Mouse (Mus musculus): ENCODE measurements around the gene Srebf2.

Srebf2 gene

GRCm38 (mm10) chr15:82202086-82202485, 55.1 kb downstream of the Srebf2 start:
- no peak for TF ChIP-seq NANOG (IDR thresholded peaks at IDR 0.05; ENCODE audit: borderline replicate concordance, low read length)
- no peak for TF ChIP-seq POU5F1 (IDR thresholded peaks at IDR 0.05; ENCODE audit: borderline replicate concordance, low read length)
- TF ChIP-seq CTCF (conservative IDR thresholded peaks at IDR 0.05; ENCODE audit: low read length) = no peak
- Histone ChIP-seq H3K4me3 (replicated peaks; ENCODE audit: low read length) (no peak overlapping the region), H3K9me3 (ENCODE audit: low read length) (no peaks in the 10 kb centered on the region), H3K36me3 (ENCODE audit: insufficient read depth, low read length) (peaks cover 96% of the 10 kb centered on the region), H3K4me1 (replicated peaks; ENCODE audit: low read depth, low read length) (peaks cover 87% of the 10 kb centered on the region), H3K27me3 (ENCODE audit: insufficient read depth, low read length) (peaks cover 7% of the 10 kb centered on the region)

DNA sequence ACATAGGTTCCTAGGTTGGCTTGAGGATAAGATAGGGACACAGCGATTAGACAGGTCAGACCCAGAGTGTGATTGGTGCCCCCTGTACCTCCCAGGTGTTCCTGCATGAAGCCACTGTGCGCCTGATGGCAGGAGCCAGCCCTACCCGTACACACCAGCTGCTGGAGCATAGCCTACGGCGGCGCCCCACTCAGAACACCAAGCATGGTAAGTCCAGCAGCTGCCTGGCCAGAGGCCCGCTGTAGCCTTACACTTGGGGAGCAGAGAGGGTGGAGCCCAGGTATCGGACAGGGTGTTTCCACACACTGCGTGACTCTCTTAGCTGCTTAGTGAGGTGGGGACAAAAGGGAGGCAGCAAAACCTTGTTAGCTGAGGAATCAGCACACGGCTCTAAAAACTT, 56.1 kb downstream of the Srebf2 start:
- TF ChIP-seq NANOG (IDR thresholded peaks at IDR 0.05; ENCODE audit: borderline replicate concordance, low read length) (no peak), POU5F1 (IDR thresholded peaks at IDR 0.05; ENCODE audit: borderline replicate concordance, low read length) (no peak), CTCF (conservative IDR thresholded peaks at IDR 0.05; ENCODE audit: low read length) (no peak)
- Histone ChIP-seq H3K27me3 (ENCODE audit: insufficient read depth, low read length) (peaks cover 17% of the 10 kb centered on the region), H3K9me3 (ENCODE audit: low read length) (no peaks in the 10 kb centered on the region), H3K36me3 (ENCODE audit: insufficient read depth, low read length) (peaks cover 86% of the 10 kb centered on the region), H3K4me1 (replicated peaks; ENCODE audit: low read depth, low read length) (peaks cover 85% of the 10 kb centered on the region), H3K4me3 (replicated peaks; ENCODE audit: low read length) (no peak overlapping the region)

- no peak overlapping the region for H3K4me3 ChIP-seq (replicated peaks; ENCODE audit: low read length)
- peaks cover 83% of the 10 kb centered on the region for H3K4me1 ChIP-seq (replicated peaks; ENCODE audit: low read depth, low read length)
- no peaks in the 10 kb centered on the region for H3K9me3 ChIP-seq (ENCODE audit: low read length)
- H3K36me3 ChIP-seq (ENCODE audit: insufficient read depth, low read length) = peaks cover 79% of the 10 kb centered on the region
- H3K27me3 ChIP-seq (ENCODE audit: insufficient read depth, low read length) = peaks cover 24% of the 10 kb centered on the region
- TF ChIP-seq CTCF (conservative IDR thresholded peaks at IDR 0.05; ENCODE audit: low read length) (no peak), POU5F1 (IDR thresholded peaks at IDR 0.05; ENCODE audit: borderline replicate concordance, low read length) (no peak), NANOG (IDR thresholded peaks at IDR 0.05; ENCODE audit: borderline replicate concordance, low read length) (no peak)
These were observed 56.8 kb downstream of the Srebf2 start for GRCm38 (mm10) chr15:82203611-82204351.

- no peak for TF ChIP-seq CTCF (conservative IDR thresholded peaks at IDR 0.05; ENCODE audit: low read length)
- no peak for TF ChIP-seq POU5F1 (IDR thresholded peaks at IDR 0.05; ENCODE audit: borderline replicate concordance, low read length)
- TF ChIP-seq NANOG (IDR thresholded peaks at IDR 0.05; ENCODE audit: borderline replicate concordance, low read length) = no peak
- Histone ChIP-seq H3K4me1 (replicated peaks; ENCODE audit: low read depth, low read length) (peaks cover 73% of the 10 kb centered on the region), H3K4me3 (replicated peaks; ENCODE audit: low read length) (no peak overlapping the region), H3K27me3 (ENCODE audit: insufficient read depth, low read length) (peaks cover 35% of the 10 kb centered on the region), H3K9me3 (ENCODE audit: low read length) (no peaks in the 10 kb centered on the region), H3K36me3 (ENCODE audit: insufficient read depth, low read length) (peaks cover 68% of the 10 kb centered on the region)
These were observed 57.8 kb downstream of the Srebf2 start for GRCm38 (mm10) chr15:82204680-82205371.

GRCm38 (mm10) chr15:82206365-82207104, 59.6 kb downstream of the Srebf2 start:
- H3K4me1 ChIP-seq (replicated peaks; ENCODE audit: low read depth, low read length) = peaks cover 81% of the 10 kb centered on the region
- H3K36me3 ChIP-seq (ENCODE audit: insufficient read depth, low read length) = peaks cover 59% of the 10 kb centered on the region
- TF ChIP-seq CTCF (conservative IDR thresholded peaks at IDR 0.05; ENCODE audit: low read length) = no peak
- TF ChIP-seq NANOG (IDR thresholded peaks at IDR 0.05; ENCODE audit: borderline replicate concordance, low read length) = no peak
- no peak for TF ChIP-seq POU5F1 (IDR thresholded peaks at IDR 0.05; ENCODE audit: borderline replicate concordance, low read length)
- peak overlapping the region; percentile 75 for H3K4me3 ChIP-seq (replicated peaks; ENCODE audit: low read length)
- H3K27me3 ChIP-seq (ENCODE audit: insufficient read depth, low read length) = peaks cover 51% of the 10 kb centered on the region
- H3K9me3 ChIP-seq (ENCODE audit: low read length) = no peaks in the 10 kb centered on the region

DNA sequence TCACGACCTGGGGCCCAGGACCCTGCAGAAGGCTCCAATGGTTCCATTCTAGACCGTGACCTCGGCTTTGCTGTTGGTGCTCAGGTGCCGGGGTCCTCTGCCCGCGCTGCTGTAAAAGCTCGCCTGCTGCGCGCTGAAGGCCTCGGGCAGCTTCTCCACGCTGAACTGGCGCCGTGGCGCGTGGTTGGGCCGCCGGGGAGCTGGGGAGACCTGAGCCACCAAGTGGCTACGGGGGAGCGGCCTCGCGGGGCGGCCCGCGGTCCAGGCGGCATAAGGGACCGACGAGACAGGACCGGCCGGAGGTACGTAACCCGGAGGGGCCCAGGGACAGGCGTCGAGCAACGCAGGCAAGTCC, 60.1 kb downstream of the Srebf2 start:
- TF ChIP-seq POU5F1 (IDR thresholded peaks at IDR 0.05; ENCODE audit: borderline replicate concordance, low read length) = no peak
- H3K4me3 ChIP-seq (replicated peaks; ENCODE audit: low read length) = peak overlapping the region; percentile 75
- H3K9me3 ChIP-seq (ENCODE audit: low read length) = no peaks in the 10 kb centered on the region
- peaks cover 54% of the 10 kb centered on the region for H3K36me3 ChIP-seq (ENCODE audit: insufficient read depth, low read length)
- peaks cover 79% of the 10 kb centered on the region for H3K4me1 ChIP-seq (replicated peaks; ENCODE audit: low read depth, low read length)
- H3K27me3 ChIP-seq (ENCODE audit: insufficient read depth, low read length) = peaks cover 56% of the 10 kb centered on the region

DNA sequence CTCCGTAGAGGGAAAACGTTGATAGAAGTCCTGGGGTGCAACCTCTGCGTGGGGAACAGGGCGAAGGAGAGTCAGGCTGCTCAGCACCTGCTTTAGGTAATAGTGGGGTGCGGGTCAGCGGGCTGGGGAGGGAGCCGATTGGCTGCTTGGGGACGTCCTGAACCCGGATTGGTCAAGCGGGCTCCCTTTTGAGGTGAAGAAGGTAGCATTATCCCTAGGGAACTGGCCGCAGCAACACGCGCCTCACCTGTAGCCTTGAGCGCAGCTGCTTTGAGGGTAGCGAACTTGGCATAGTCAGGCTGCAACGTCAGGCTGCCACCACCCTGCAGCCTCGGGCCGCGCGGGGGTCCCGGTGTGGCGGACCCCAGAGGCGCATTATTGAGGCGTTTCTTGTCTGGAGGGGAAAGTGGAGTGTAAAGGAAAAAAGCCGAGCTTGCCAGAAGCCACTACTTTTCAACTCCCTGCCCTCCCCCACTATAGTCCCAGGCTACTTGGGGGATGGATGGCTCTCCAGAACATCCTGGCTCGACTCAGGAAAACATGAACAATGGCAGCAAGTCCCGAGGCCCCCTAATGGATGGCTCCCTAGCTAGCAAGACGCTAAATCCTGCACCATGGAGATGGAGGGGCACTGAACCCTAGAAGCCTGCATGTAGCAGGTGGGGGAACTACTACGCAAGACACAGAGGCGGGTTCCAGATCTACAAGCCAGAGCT, 60.7 kb downstream of the Srebf2 start:
- H3K9me3 ChIP-seq (ENCODE audit: low read length) = no peaks in the 10 kb centered on the region
- peaks cover 48% of the 10 kb centered on the region for H3K36me3 ChIP-seq (ENCODE audit: insufficient read depth, low read length)
- peaks cover 75% of the 10 kb centered on the region for H3K4me1 ChIP-seq (replicated peaks; ENCODE audit: low read depth, low read length)
- H3K4me3 ChIP-seq (replicated peaks; ENCODE audit: low read length) = peak overlapping the region; percentile 75
- no peak for TF ChIP-seq POU5F1 (IDR thresholded peaks at IDR 0.05; ENCODE audit: borderline replicate concordance, low read length)
- TF ChIP-seq NANOG (IDR thresholded peaks at IDR 0.05; ENCODE audit: borderline replicate concordance, low read length) = no peak
- TF ChIP-seq CTCF (conservative IDR thresholded peaks at IDR 0.05; ENCODE audit: low read length) = no peak
- H3K27me3 ChIP-seq (ENCODE audit: insufficient read depth, low read length) = peaks cover 61% of the 10 kb centered on the region

GRCm38 (mm10) chr15:82208307-82208706, 61.3 kb downstream of the Srebf2 start:
- TF ChIP-seq CTCF (conservative IDR thresholded peaks at IDR 0.05; ENCODE audit: low read length) (no peak), POU5F1 (IDR thresholded peaks at IDR 0.05; ENCODE audit: borderline replicate concordance, low read length) (no peak), NANOG (IDR thresholded peaks at IDR 0.05; ENCODE audit: borderline replicate concordance, low read length) (no peak)
- Histone ChIP-seq H3K4me3 (replicated peaks; ENCODE audit: low read length) (no peak overlapping the region), H3K27me3 (ENCODE audit: insufficient read depth, low read length) (peaks cover 67% of the 10 kb centered on the region), H3K36me3 (ENCODE audit: insufficient read depth, low read length) (peaks cover 41% of the 10 kb centered on the region), H3K9me3 (ENCODE audit: low read length) (no peaks in the 10 kb centered on the region), H3K4me1 (replicated peaks; ENCODE audit: low read depth, low read length) (peaks cover 74% of the 10 kb centered on the region)
